Mouse (Mus musculus) embryo, embryonic 11.5 days (tissue): ENCODE results near the gene Defb29.

Source experiments
- DNase-seq: peaks from one replicate; pipeline ENCODE4 v3.0.0-alpha.2; 2012; ENCODE audit warnings: low read depth, low spot score

The Defb29 gene

GRCm38 (mm10) chr2:152539944-152540710 is at the start of gene Defb29:
Gene Defb29, minus strand, starts transcription at chr2:152540098.
- DNase-seq = no peak

GRCm38 (mm10) chr2:152589021-152589420 is 49.1 kb upstream of the Defb29 start:
- DNase-seq = no peak

- no peak for DNase-seq
Measured at GRCm38 (mm10) chr2:152588450-152588849, 48.6 kb upstream of the Defb29 start.

- no peak for DNase-seq
Measured at GRCm38 (mm10) chr2:152586926-152587560, 47.1 kb upstream of the Defb29 start.

GRCm38 (mm10) chr2:152580612-152581011 is 40.7 kb upstream of the Defb29 start:
- DNase-seq = no peak

GRCm38 (mm10) chr2:152580107-152580506 is 40.2 kb upstream of the Defb29 start, which contains the start of gene Defb19:
Gene Defb19, minus strand, starts transcription at chr2:152580312.
- no peak for DNase-seq

- DNase-seq = no peak
Measured at GRCm38 (mm10) chr2:152573484-152573883, 33.6 kb upstream of the Defb29 start.

GRCm38 (mm10) chr2:152572114-152572794 is 32.4 kb upstream of the Defb29 start, which contains the start of gene Defb21:
Gene Defb21, plus strand, starts transcription at chr2:152572744.
- DNase-seq = no peak

- DNase-seq = no peak
Measured at GRCm38 (mm10) chr2:152570313-152570712, 30.4 kb upstream of the Defb29 start.

GRCm38 (mm10) chr2:152569881-152570280 is 30.0 kb upstream of the Defb29 start:
- no peak for DNase-seq

GRCm38 (mm10) chr2:152569038-152569437 is 29.1 kb upstream of the Defb29 start, which contains the start of gene Gm17416:
Gene Gm17416, plus strand, starts transcription at chr2:152569338.
- no peak for DNase-seq

- DNase-seq = no peak
Measured at GRCm38 (mm10) chr2:152556655-152557054, 16.8 kb upstream of the Defb29 start.

- peak; percentile 46 for DNase-seq
Measured at GRCm38 (mm10) chr2:152553774-152554423, 14.0 kb upstream of the Defb29 start.

GRCm38 (mm10) chr2:152548124-152548523 is 8.2 kb upstream of the Defb29 start:
- DNase-seq = no peak

- DNase-seq = no peak
Measured at GRCm38 (mm10) chr2:152544691-152545090, 4.8 kb upstream of the Defb29 start.

- DNase-seq = no peak
Measured at GRCm38 (mm10) chr2:152543478-152543877, 3.6 kb upstream of the Defb29 start.

- DNase-seq = no peak
Measured at GRCm38 (mm10) chr2:152542897-152543296, 3.0 kb upstream of the Defb29 start.

GRCm38 (mm10) chr2:152541979-152542378 is 2.1 kb upstream of the Defb29 start:
- no peak for DNase-seq

- no peak for DNase-seq
Measured at GRCm38 (mm10) chr2:152517981-152518380, 21.9 kb downstream of the Defb29 start, which contains the start of gene Defb28. Gene Defb28, plus strand, starts transcription at chr2:152518255.

GRCm38 (mm10) chr2:152516084-152516483 is 23.8 kb downstream of the Defb29 start:
- DNase-seq = no peak

- DNase-seq = no peak
Measured at GRCm38 (mm10) chr2:152511592-152511991, 28.3 kb downstream of the Defb29 start, which contains the start of gene Defb26. Gene Defb26, minus strand, starts transcription at chr2:152511692.

GRCm38 (mm10) chr2:152503950-152504349 is 35.9 kb downstream of the Defb29 start:
- no peak for DNase-seq
